ENCODE assay signal across 10 mouse cellular contexts in genomic region chr11:117395228-117395627, GRCm38 (mm10).
A peak's percentile ranks its signal among the peaks of the same experiment; 100 is the strongest.
DNase-seq lines count a peak whose midpoint lies in the region; ATAC-seq and TF ChIP-seq lines count a peak whose summit lies in the region.
"Had no signal": no experiment of that assay in that cellular context is flagged by ENCODE, and none has a peak within 500 bp of the region (broad histone marks: within the 10 kb centered on the region; RNA-seq: fewer than 3 reads in every experiment).

No protein-coding gene starts in this region.

- peaks cover 21% of the 10 kb centered on the region for H3K27me3 ChIP-seq in kidney, embryonic 14.5 days (ENCODE audit: control insufficient read depth, insufficient read depth, low read length)
- no peaks in the 10 kb centered on the region for H3K27me3 ChIP-seq in forebrain, postnatal 0 days (ENCODE audit: insufficient read depth, low read length)
- peaks cover 7% of the 10 kb centered on the region; the same call in 1 of the 2 replicates for H3K27me3 ChIP-seq in midbrain, embryonic 13.5 days

- no peak overlapping the region for H3K4me3 ChIP-seq in kidney, embryonic 14.5 days (ENCODE audit: low read length)
- no peak overlapping the region for H3K4me3 ChIP-seq in forebrain, postnatal 0 days (ENCODE audit: low read depth, low read length)
- no peak overlapping the region for H3K4me3 ChIP-seq in midbrain, embryonic 13.5 days (replicated peaks)

- no peak overlapping the region for H3K9ac ChIP-seq in kidney, embryonic 14.5 days (ENCODE audit: low read depth, low read length)
- H3K9ac ChIP-seq in forebrain, postnatal 0 days: peak overlapping the region; percentile 64
- peak overlapping the region; percentile 66; the same call in 1 of the 2 replicates for H3K9ac ChIP-seq in midbrain, embryonic 13.5 days (replicated peaks)

- H3K4me1 ChIP-seq in kidney, embryonic 14.5 days (ENCODE audit: control insufficient read depth, insufficient read depth, low read length): peaks cover 32% of the 10 kb centered on the region
- H3K4me1 ChIP-seq in forebrain, postnatal 0 days (ENCODE audit: insufficient read depth): peaks cover 15% of the 10 kb centered on the region; the same call in 1 of the 2 replicates
- peaks cover 47% of the 10 kb centered on the region for H3K4me1 ChIP-seq in midbrain, embryonic 13.5 days (replicated peaks)

- 4% methylated on average over 9 of the region's 9 CpGs for WGBS in kidney, embryonic 14.5 days
- WGBS in forebrain, postnatal 0 days: 4% methylated on average over 9 of the region's 9 CpGs
- 3% methylated on average over 9 of the region's 9 CpGs for WGBS in midbrain, embryonic 13.5 days

- DNase-seq in kidney, adult 11 months: no peak
- DNase-seq in brain, adult 2 months (ENCODE audit: low read depth, low spot score): peak; percentile 68
- peak; percentile 57 for DNase-seq in forebrain, postnatal 0 days
- DNase-seq in cerebellum, postnatal 4 days (ENCODE audit: low spot score in 2 of 2): no peak
- no peak for DNase-seq in MN1 (ENCODE audit: low spot score)
- DNase-seq in B cell, adult 2 months: no peak
- DNase-seq: gastrocnemius, adult 2 months had no signal

- ATAC-seq in kidney, embryonic 14.5 days (ENCODE audit: low FRiP score, low TSS enrichment): no peak
- peak; percentile 20; the same call in 1 of the 2 replicates for ATAC-seq in forebrain, postnatal 0 days
- ATAC-seq in midbrain, embryonic 13.5 days: no peak

- no peak overlapping the region for H3K27ac ChIP-seq in kidney, embryonic 14.5 days (ENCODE audit: low read depth, low read length)
- peak overlapping the region; percentile 70 for H3K27ac ChIP-seq in forebrain, postnatal 0 days (ENCODE audit: low read depth, low read length)
- peak overlapping the region; percentile 82 for H3K27ac ChIP-seq in midbrain, embryonic 13.5 days
- H3K27ac ChIP-seq: gastrocnemius, adult 2 months had no signal

- H3K36me3 ChIP-seq in kidney, embryonic 14.5 days (ENCODE audit: control insufficient read depth, insufficient read depth, low read length): no peaks in the 10 kb centered on the region
- H3K36me3 ChIP-seq in forebrain, postnatal 0 days (ENCODE audit: insufficient read depth): no peaks in the 10 kb centered on the region
- H3K36me3 ChIP-seq in midbrain, embryonic 13.5 days: no peaks in the 10 kb centered on the region
- H3K36me3 ChIP-seq: G1E had no signal

- TF ChIP-seq CTCF in forebrain, postnatal 0 days (IDR thresholded peaks at IDR 0.05; ENCODE audit: low read depth): no peak

- peak overlapping the region; percentile 17; the same call in 1 of the 2 replicates for H3K4me2 ChIP-seq in kidney, embryonic 14.5 days (replicated peaks; ENCODE audit: low read depth, low read length)
- H3K4me2 ChIP-seq in forebrain, postnatal 0 days (ENCODE audit: low read depth): peak overlapping the region; percentile 83
- peak overlapping the region; percentile 74 for H3K4me2 ChIP-seq in midbrain, embryonic 13.5 days (replicated peaks)

- no peaks in the 10 kb centered on the region for H3K9me3 ChIP-seq in kidney, embryonic 14.5 days (ENCODE audit: control insufficient read depth, low read length)
- no peaks in the 10 kb centered on the region for H3K9me3 ChIP-seq in forebrain, postnatal 0 days (ENCODE audit: low read length)
- no peaks in the 10 kb centered on the region for H3K9me3 ChIP-seq in midbrain, embryonic 13.5 days
- H3K9me3 ChIP-seq: G1E had no signal

Comparison
In these comparisons a context has a peak if more than half of its experiments do, and no peak if none do; other contexts are left out.
1. H3K4me2 ChIP-seq: peak in every context shown above with its lines; median percentile 83 in forebrain, postnatal 0 days; 74 in midbrain, embryonic 13.5 days; 17 in kidney, embryonic 14.5 days.
2. DNase-seq: peak in brain, adult 2 months (single experiment) and forebrain, postnatal 0 days (single experiment); none in kidney, adult 11 months (single experiment), cerebellum, postnatal 4 days (0 of 2), MN1 (single experiment) and B cell, adult 2 months (0 of 2).